Mouse (Mus musculus) neural tube, embryonic 13.5 days (tissue): ENCODE data around the gene Mlxipl. TPM values are rescaled to one million over a fixed set of nuclear protein-coding genes. Genes with fewer than 3 reads are reported as not detected.

ENCODE experiments used
- ATAC-seq: fragments of 200-750 bp; cut with Nextera tagmentation; 2 replicates; pipeline ENCODE4 v1.8.0; 2017; ENCODE audit warnings: low read depth, mild to moderate bottlenecking, moderate TSS enrichment, moderate library complexity
- H3K27ac ChIP-seq: fragments of 300-500 bp; sonication (generic); replicated peaks from 2 replicates; pipeline ENCODE4 v1.5.1; 2015; ENCODE audit warnings: moderate library complexity, mild to moderate bottlenecking, inconsistent platforms
- H3K27me3 ChIP-seq: fragments of 300-500 bp; sonication (generic); 2 replicates; pipeline ENCODE4 v1.6.1; 2015; ENCODE audit warnings: mild to moderate bottlenecking, inconsistent platforms
- H3K36me3 ChIP-seq: fragments of 300-500 bp; sonication (generic); 2 replicates; pipeline ENCODE4 v1.6.1; 2015; ENCODE audit warnings: mild to moderate bottlenecking, inconsistent platforms
- H3K4me1 ChIP-seq: fragments of 300-500 bp; sonication (generic); replicated peaks from 2 replicates; pipeline ENCODE4 v1.6.1; 2015; ENCODE audit warnings: inconsistent platforms
- H3K4me2 ChIP-seq: fragments of 300-500 bp; sonication (generic); 2 replicates; pipeline ENCODE4 v1.6.1; 2015; ENCODE audit warnings: inconsistent platforms, mild to moderate bottlenecking, moderate library complexity
- H3K4me3 ChIP-seq: fragments of 300-500 bp; sonication (generic); 2 replicates; pipeline ENCODE4 v1.5.1; 2015; ENCODE audit warnings: mild to moderate bottlenecking, inconsistent platforms
- H3K9ac ChIP-seq: fragments of 300-500 bp; sonication (generic); 2 replicates; pipeline ENCODE4 v1.6.1; 2015; ENCODE audit warnings: moderate library complexity, mild to moderate bottlenecking, inconsistent platforms
- H3K9me3 ChIP-seq: fragments of 300-500 bp; sonication (generic); 2 replicates; pipeline ENCODE4 v1.6.1; 2016; ENCODE audit warnings: inconsistent platforms
- WGBS: fragments of 180-500 bp; shearing (Covaris S2); methylation state at CpG from one replicate; pipeline ENCODE4 v1.1.7; 2015; 5-methylcytosine and 5-hydroxymethylcytosine counted together
- polyA plus RNA-seq: library from polyadenylated mRNA; unstranded; fragments of >200 nt; fragmentation: Nextera tagmentation; extraction: Ambion mirVana; gene quantifications from 2 replicates; pipeline ENCODE4 v1.2.1, GENCODE M21; 2015

Gene Mlxipl
- polyA plus RNA-seq, 1 experiment from 2014 or later = 0.56 TPM

DNA sequence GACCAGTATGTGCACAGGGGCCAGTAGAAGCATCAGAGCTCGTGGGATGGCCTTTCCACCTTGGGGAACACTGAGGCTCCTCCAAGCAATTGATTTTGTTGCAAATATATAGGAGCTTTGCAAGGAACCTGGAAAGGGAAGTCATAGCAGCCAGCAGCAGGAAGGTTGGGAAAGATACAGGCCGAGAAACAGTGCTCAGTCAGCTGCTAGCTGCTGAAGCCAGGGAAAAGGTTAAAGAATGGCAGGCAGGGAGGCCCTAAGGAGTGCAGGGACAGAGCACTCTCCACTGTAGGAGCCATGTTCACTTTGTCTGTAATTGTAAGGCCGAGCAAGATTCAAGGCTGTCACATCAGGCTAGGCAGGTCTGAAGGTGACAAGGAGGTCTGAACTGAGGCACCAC lies 88.8 kb downstream of the Mlxipl start:
- 80% methylated on average over 3 of the region's 3 CpGs for WGBS

DNA sequence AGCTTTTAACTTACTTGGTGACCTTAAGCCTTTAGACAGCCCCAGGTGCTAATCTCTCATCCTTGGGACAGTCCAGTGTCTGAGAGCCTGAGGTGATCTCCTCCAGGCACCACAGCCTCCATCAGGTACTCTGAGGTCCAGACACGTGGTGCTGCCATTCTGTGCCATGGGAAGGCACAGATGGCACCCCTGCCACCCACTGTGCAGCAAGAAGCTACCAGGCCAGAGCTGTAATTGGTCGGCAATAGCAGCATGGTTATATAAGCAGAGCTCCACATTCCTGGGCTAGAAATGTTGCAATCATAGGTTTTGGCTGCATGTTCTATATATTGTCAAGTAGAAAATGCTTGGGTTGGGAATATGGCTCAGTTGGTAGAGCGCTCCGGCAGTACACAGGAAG lies 89.3 kb downstream of the Mlxipl start:
- H3K9me3 ChIP-seq = no peaks in the 10 kb centered on the region
- H3K36me3 ChIP-seq = peaks cover 87% of the 10 kb centered on the region
- no peaks in the 10 kb centered on the region for H3K4me1 ChIP-seq
- no peak overlapping the region for H3K9ac ChIP-seq
- ATAC-seq = no peak
- H3K27me3 ChIP-seq = no peaks in the 10 kb centered on the region
- no peak overlapping the region for H3K4me2 ChIP-seq
- no peak overlapping the region for H3K27ac ChIP-seq
- WGBS = 80% methylated on average over 4 of the region's 4 CpGs
- H3K4me3 ChIP-seq = no peak overlapping the region

More for the DNA sequence above, 88.8 kb downstream of the Mlxipl start:
- peaks cover 92% of the 10 kb centered on the region for H3K36me3 ChIP-seq
- H3K27me3 ChIP-seq = no peaks in the 10 kb centered on the region
- H3K4me3 ChIP-seq = no peak overlapping the region
- H3K27ac ChIP-seq = no peak overlapping the region
- H3K4me2 ChIP-seq = no peak overlapping the region
- H3K9me3 ChIP-seq = no peaks in the 10 kb centered on the region
- peak overlapping the region; percentile 4; the same call in 1 of the 2 replicates for H3K9ac ChIP-seq
- H3K4me1 ChIP-seq = no peaks in the 10 kb centered on the region
- ATAC-seq = no peak

DNA sequence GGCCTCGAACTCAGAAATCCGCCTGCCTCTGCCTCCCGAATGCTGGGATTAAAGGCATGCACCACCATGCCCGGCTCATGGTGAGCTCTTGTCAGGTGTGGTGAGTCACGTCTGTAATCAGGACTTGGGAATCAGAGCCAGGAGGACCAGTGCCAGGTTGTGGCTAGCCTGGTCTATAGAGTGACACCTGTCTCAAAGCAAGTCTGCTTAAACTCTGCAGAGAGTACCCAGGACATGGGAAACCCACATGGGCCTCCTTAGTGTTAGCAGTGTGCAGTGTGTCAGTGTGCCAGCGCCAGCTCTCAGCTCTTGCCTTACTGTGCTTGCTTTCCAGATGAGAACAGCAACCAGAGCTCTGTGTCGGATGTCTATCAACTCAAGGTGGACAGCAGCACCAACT lies 89.9 kb downstream of the Mlxipl start:
- Histone ChIP-seq H3K27me3 (no peaks in the 10 kb centered on the region), H3K9me3 (0 out of 2 replicates have a peak, but pooled peaks cover 3% of the 10 kb centered on the region), H3K9ac (no peak overlapping the region), H3K4me2 (no peak overlapping the region), H3K27ac (no peak overlapping the region), H3K4me1 (no peaks in the 10 kb centered on the region), H3K4me3 (no peak overlapping the region), H3K36me3 (peaks cover 81% of the 10 kb centered on the region)
- no peak for ATAC-seq
- 94% methylated on average over 7 of the region's 7 CpGs for WGBS

DNA sequence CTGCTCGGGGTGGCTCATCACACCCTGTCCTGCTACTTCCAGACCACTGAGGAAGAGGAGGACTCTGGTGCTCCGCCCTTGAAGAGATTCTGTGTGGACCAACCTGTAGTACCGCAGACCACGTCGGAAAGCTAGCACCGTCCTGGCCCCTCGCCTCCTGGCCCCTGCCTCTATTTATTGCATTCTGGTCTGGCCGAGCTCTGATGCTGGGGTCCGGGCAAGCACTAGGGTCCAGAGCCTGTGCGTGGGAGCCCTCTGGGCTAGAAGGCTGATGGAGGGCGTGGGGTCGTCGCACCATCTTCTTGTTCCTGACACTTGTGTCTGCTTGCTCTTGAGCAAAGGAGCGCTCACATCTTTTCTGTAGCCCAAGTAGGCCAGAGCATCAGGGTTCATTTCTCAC lies 91.1 kb downstream of the Mlxipl start:
- no peak for ATAC-seq
- 0 out of 2 replicates have a peak, but pooled peaks cover under 1% of the 10 kb centered on the region for H3K4me1 ChIP-seq
- no peak overlapping the region for H3K4me2 ChIP-seq
- H3K9me3 ChIP-seq = 0 out of 2 replicates have a peak, but pooled peaks cover 4% of the 10 kb centered on the region
- H3K4me3 ChIP-seq = no peak overlapping the region
- no peak overlapping the region for H3K27ac ChIP-seq
- no peaks in the 10 kb centered on the region for H3K27me3 ChIP-seq
- H3K9ac ChIP-seq = no peak overlapping the region
- H3K36me3 ChIP-seq = peaks cover 69% of the 10 kb centered on the region
- 93% methylated on average over 14 of the region's 14 CpGs for WGBS

DNA sequence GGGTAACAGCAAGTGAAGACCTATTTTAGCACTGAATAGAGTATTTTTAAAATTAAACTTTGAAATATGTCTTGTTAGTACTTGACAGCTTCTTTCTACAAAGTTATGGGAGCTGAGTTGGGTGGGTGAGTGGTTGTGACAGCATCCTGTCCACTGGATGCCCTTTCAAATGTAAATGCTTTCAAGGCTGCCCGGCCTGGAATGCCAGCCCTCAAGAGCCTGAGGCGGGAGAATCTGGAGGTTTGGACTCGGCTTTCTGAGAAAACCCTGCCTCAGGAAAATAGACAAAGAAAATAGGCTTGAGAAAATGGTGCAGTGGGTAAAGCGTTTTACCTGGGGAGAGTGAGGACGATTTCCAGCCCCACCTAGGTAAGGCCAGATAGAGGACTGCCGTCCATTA lies 92.1 kb downstream of the Mlxipl start:
- Histone ChIP-seq H3K9me3 (0 out of 2 replicates have a peak, but pooled peaks cover 4% of the 10 kb centered on the region), H3K27ac (no peak overlapping the region), H3K9ac (no peak overlapping the region), H3K36me3 (peaks cover 61% of the 10 kb centered on the region), H3K4me2 (no peak overlapping the region), H3K27me3 (no peaks in the 10 kb centered on the region), H3K4me3 (no peak overlapping the region), H3K4me1 (0 out of 2 replicates have a peak, but pooled peaks cover 7% of the 10 kb centered on the region)
- ATAC-seq = no peak
- 69% methylated on average over 6 of the region's 6 CpGs for WGBS

DNA sequence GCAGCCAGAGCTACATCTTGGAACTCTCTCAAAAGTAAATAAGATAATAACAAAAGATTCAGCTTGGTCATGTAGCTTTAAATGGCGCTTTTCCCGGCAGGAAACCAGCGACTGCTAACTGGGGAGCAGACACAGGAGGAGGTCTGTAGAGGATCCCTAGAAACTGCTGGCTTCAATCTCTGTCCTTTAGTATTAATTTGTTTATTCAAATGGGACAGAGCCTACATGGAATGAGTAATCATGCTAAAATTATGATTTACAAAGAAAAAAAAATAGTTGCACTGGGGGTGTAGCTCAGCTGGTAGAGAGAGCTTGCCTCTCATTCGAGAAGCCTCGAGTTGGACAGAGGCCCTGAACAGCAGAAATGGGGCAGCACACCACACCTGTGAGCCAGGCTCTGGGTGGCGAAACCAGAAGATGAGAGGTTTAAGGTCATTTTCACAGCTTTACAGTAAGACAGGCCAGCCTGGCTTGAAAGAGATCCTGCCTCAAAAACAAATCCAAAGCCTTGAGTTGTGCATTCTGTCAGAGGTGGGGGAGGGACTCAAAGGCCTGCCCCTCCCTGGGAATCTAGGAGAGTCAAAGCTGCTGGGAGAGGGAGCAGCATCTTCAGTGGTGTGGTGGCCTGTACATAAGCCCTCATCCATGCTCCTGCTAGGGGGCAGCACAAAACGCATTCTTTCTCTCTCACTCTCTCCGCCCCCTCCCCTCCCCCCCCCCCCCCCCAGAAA lies 93.6 kb downstream of the Mlxipl start:
- WGBS = 62% methylated on average over 8 of the region's 8 CpGs
- H3K4me2 ChIP-seq = no peak overlapping the region
- 0 out of 2 replicates have a peak, but pooled peaks cover 4% of the 10 kb centered on the region for H3K9me3 ChIP-seq
- ATAC-seq = no peak
- peaks cover 10% of the 10 kb centered on the region for H3K4me1 ChIP-seq
- H3K4me3 ChIP-seq = no peak overlapping the region
- H3K27ac ChIP-seq = no peak overlapping the region
- H3K27me3 ChIP-seq = no peaks in the 10 kb centered on the region
- H3K9ac ChIP-seq = no peak overlapping the region
- H3K36me3 ChIP-seq = peaks cover 46% of the 10 kb centered on the region

DNA sequence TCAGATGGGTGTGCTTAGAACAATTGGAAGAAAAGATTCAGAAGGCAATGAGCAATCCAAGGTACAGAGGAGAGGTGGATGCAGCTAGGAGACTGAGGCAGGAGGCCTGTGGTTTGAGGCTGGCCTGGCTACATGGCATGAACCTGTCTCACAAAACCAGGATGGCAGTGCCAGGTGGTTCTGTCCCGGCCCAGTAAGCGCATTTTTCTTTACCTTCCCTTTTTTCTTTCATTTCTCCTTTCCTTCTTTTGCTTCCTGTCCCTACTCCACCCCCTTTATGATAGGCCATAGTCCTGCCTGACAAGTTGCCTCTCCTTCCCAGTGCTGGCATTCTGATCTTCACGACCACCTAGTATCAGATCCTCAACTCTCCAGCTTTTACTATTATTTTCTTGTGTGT lies 95.3 kb downstream of the Mlxipl start:
- H3K36me3 ChIP-seq = peaks cover 34% of the 10 kb centered on the region
- H3K4me2 ChIP-seq = no peak overlapping the region
- H3K9me3 ChIP-seq = 0 out of 2 replicates have a peak, but pooled peaks cover 4% of the 10 kb centered on the region
- H3K4me1 ChIP-seq = peaks cover 27% of the 10 kb centered on the region
- no peak overlapping the region for H3K4me3 ChIP-seq
- WGBS = 98% methylated on average over 3 of the region's 3 CpGs
- no peak for ATAC-seq
- no peaks in the 10 kb centered on the region for H3K27me3 ChIP-seq
- no peak overlapping the region for H3K27ac ChIP-seq
- no peak overlapping the region for H3K9ac ChIP-seq

DNA sequence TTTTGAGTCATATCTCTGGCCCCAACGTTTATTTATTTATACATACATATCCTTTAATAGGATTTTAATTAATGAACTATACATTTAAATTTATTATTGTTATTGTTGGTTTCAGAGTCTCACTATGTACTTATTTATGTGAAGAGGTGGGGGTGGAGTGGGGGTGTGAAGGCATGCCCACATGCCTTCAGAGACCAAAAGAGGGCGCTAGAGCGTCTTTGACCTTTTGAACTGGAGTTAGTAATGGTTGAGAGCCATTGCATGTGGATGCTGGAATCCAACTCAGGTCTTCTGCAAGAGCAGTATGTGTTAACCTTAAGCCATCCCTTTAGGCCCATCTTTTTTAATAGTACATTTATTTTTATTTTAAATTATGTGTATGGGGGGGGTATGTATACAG lies 95.9 kb downstream of the Mlxipl start:
- H3K27me3 ChIP-seq = no peaks in the 10 kb centered on the region
- 0 out of 2 replicates have a peak, but pooled peaks cover 4% of the 10 kb centered on the region for H3K9me3 ChIP-seq
- ATAC-seq = no peak
- peaks cover 33% of the 10 kb centered on the region for H3K4me1 ChIP-seq
- 41% methylated on average over 3 of the region's 3 CpGs for WGBS
- H3K27ac ChIP-seq = 0 out of 2 replicates have a peak overlapping the region, but pooled peaks have one; percentile 98
- no peak overlapping the region for H3K9ac ChIP-seq
- H3K4me2 ChIP-seq = no peak overlapping the region
- peaks cover 30% of the 10 kb centered on the region for H3K36me3 ChIP-seq
- H3K4me3 ChIP-seq = no peak overlapping the region

DNA sequence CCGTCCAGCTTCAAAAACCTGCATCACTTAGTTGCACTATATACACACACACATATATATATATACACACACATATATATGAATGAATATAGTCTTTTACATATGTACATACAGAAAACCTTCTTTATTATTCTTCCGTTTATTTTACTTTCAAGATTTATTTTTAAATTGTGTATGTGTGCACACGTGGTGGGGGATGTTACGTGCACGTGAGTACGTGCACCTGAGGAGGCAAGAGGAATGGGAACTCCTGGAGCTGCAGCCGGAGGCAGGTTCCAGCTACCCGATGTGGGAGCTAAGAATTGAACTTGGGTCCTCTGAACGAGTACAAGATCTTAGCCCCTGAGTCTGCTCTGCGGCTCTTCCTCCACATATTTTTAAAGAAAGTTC lies 96.5 kb downstream of the Mlxipl start:
- peak overlapping the region; percentile 99 for H3K4me3 ChIP-seq
- peak overlapping the region; percentile 98 for H3K27ac ChIP-seq
- no peaks in the 10 kb centered on the region for H3K27me3 ChIP-seq
- H3K9ac ChIP-seq = peak overlapping the region; percentile 72
- H3K9me3 ChIP-seq = 0 out of 2 replicates have a peak, but pooled peaks cover 4% of the 10 kb centered on the region
- WGBS = 20% methylated on average over 10 of the region's 10 CpGs
- peak; percentile 6; the same call in 1 of the 2 replicates for ATAC-seq
- H3K36me3 ChIP-seq = peaks cover 25% of the 10 kb centered on the region
- H3K4me2 ChIP-seq = peak overlapping the region; percentile 92
- peaks cover 38% of the 10 kb centered on the region for H3K4me1 ChIP-seq

DNA sequence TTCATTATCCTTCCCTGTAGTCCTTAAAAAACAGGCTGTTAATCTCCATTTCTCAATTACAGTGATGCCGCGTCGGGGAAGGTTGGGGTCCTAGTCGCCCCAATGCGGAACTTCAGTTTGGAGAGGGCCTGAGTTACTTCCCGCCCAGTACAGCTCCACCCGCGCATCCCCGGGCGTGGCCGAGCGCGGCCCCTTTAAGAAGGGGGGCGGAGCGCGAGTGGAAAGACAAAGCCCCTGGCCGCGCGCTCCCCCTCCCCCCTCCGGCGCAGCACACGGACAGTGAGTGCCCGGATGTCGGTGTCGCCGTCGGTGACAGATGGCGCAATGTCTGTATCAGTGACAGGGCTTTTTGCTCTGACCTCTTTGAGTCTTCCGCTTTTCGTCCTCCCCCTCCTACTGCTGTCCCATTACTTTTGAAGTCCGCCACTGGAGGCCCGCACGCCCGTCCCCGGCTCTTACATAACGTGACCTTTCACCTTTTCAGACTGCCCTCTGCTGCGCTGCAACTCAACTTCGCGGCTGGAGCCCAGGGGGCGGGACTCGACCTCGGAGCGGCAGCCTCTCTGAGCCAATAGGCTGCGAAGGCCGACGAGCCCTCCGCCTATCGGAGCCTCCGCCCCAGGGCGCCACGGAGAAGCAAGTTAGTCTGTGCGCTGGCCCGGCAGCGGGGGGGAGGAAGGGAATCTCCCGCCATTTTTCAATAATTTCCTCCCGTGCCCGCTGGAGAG lies 97.1 kb downstream of the Mlxipl start, which contains the start of gene Baz1b:
Baz1b (plus strand) TSS at position 644 of the 728 bp plus-strand sequence.
- peak within 1 kb of the TSS; percentile 98 for H3K27ac ChIP-seq
- H3K9ac ChIP-seq = peak within 1 kb of the TSS; percentile 95
- peak; percentile 97 for ATAC-seq
- H3K4me3 ChIP-seq = peak within 1 kb of the TSS; percentile 99
- H3K4me1 ChIP-seq = peaks cover 42% of the 10 kb centered on the region
- H3K36me3 ChIP-seq = peaks cover 24% of the 10 kb centered on the region
- H3K27me3 ChIP-seq = no peaks in the 10 kb centered on the region
- 0 out of 2 replicates have a peak, but pooled peaks cover 4% of the 10 kb centered on the region for H3K9me3 ChIP-seq
- H3K4me2 ChIP-seq = peak within 1 kb of the TSS; percentile 92
- WGBS = 0% methylated on average over 56 of the region's 57 CpGs

DNA sequence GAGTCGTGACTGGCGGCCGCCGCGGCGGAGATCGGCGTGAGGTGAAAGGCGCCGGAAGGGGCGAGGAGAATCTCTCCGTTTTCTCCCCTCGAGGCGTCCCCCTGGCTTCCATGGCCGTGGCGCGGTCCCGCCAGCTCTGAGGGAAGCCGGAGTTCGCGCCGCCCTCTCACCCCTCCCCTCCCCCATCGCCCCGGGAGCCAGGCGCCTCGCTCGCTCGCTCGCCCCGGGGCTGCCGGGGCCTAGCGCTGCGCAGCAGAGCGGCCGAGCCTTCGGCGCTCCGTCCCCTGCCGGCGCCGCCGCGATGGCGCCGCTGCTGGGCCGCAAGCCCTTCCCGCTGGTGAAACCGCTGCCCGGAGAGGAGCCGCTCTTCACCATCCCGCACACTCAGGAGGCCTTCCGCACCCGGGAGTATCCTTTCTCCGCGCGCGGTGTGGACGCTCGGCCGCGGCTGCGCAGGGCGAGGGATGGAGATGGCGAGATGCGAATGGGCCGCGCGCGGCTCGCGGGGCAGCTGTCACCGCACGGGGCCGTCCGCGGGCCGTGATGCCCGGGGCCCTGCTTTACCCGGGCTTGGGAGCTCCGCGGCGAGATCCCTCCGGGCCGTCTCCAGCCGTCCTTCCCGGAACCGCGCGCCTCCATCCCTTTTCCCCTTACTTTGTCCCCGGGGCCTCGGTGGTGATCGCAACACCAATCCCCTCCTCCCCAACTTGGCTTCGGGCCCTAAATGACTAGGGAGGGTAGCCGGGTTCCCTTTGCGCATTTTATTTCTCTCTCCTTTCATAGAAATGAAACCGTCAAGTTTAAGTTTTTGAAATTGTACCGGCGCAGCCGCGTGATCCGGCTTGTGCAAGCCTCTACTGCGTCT lies 97.9 kb downstream of the Mlxipl start:
- Histone ChIP-seq H3K27ac (peak overlapping the region; percentile 98), H3K36me3 (peaks cover 19% of the 10 kb centered on the region), H3K4me1 (peaks cover 50% of the 10 kb centered on the region), H3K4me3 (peak overlapping the region; percentile 99), H3K9me3 (0 out of 2 replicates have a peak, but pooled peaks cover 4% of the 10 kb centered on the region), H3K4me2 (peak overlapping the region; percentile 92), H3K9ac (peak overlapping the region; percentile 95), H3K27me3 (no peaks in the 10 kb centered on the region)
- peak; percentile 62 for ATAC-seq
- WGBS = under 1% methylated on average over 87 of the region's 102 CpGs
